Mouse (Mus musculus): Measurements from ENCODE around the gene Dbi.

GRCm38 (mm10) chr1:120082957-120083585, 37.8 kb downstream of the Dbi start:
- TF ChIP-seq CTCF (conservative IDR thresholded peaks at IDR 0.05; ENCODE audit: insufficient read depth, insufficient read length, low read depth, low read length) (no peak), POLR2A (IDR thresholded peaks at IDR 0.05; ENCODE audit: low read depth, low read length) (no peak)

All from kidney, adult 2 months (tissue).